Mouse (Mus musculus): Measurements from ENCODE around the gene Abcc4. TPM values are rescaled to one million over a fixed set of nuclear protein-coding genes. Genes with fewer than 3 reads are reported as not detected.

Abcc4 gene
- 17.9 TPM for total RNA-seq (2023)

GRCm38 (mm10) chr14:118705808-118706731 is at the start of gene Abcc4:
Gene Abcc4, minus strand, starts transcription at chr14:118706219.

Other genes with a start within 250 kb of the Abcc4 start
- gene Cldn10, start 81.7 kb upstream of the Abcc4 start, total RNA-seq (2023): 1.3 TPM
- gene Dzip1, start 219.2 kb upstream of the Abcc4 start, total RNA-seq (2023): 72.7 TPM
- gene Dnajc3, start 231.8 kb upstream of the Abcc4 start, total RNA-seq (2023): 43.3 TPM

Measured in CD4-positive naive resting alpha-beta T cell, adult 76 days (primary cell).